Mouse (Mus musculus): ENCODE data around the gene Oaz1. TPM values are rescaled to one million over a fixed set of nuclear protein-coding genes. Genes with fewer than 3 reads are reported as not detected.
"Not testable (repeated sequence)": the region's sequence is repeated elsewhere in the genome, so short reads cannot be mapped to it uniquely, and the experiment has no call there.

Gene Oaz1
- polyA plus RNA-seq, 1 experiment from 2014 or later: 1,173 TPM

GRCm38 (mm10) chr10:80817955-80818354 is 8.5 kb upstream of the Oaz1 start:
- not testable (repeated sequence) for H3K4me1 ChIP-seq (replicated peaks); H3K4me3 ChIP-seq; H3K9ac ChIP-seq; H3K27me3 ChIP-seq; H3K4me2 ChIP-seq; H3K9me3 ChIP-seq; ATAC-seq (ENCODE audit: low read depth); H3K36me3 ChIP-seq; H3K27ac ChIP-seq (replicated peaks)
- 79% methylated on average over 7 of the region's 7 CpGs for WGBS

- Histone ChIP-seq H3K27me3 (no peaks in the 10 kb centered on the region), H3K4me3 (no peak overlapping the region), H3K27ac (replicated peaks) (no peak overlapping the region), H3K36me3 (no peaks in the 10 kb centered on the region), H3K9me3 (no peaks in the 10 kb centered on the region), H3K9ac (no peak overlapping the region), H3K4me2 (no peak overlapping the region), H3K4me1 (replicated peaks) (no peaks in the 10 kb centered on the region)
- ATAC-seq (ENCODE audit: low read depth): no peak
- 53% methylated on average over 6 of the region's 6 CpGs for WGBS
Observed at GRCm38 (mm10) chr10:80818599-80819281, 7.7 kb upstream of the Oaz1 start.

- ATAC-seq (ENCODE audit: low read depth): no peak
- 63% methylated on average over 3 of the region's 3 CpGs for WGBS
- Histone ChIP-seq H3K4me3 (no peak overlapping the region), H3K9me3 (no peaks in the 10 kb centered on the region), H3K27me3 (no peaks in the 10 kb centered on the region), H3K36me3 (no peaks in the 10 kb centered on the region), H3K9ac (no peak overlapping the region), H3K27ac (replicated peaks) (no peak overlapping the region), H3K4me1 (replicated peaks) (no peaks in the 10 kb centered on the region), H3K4me2 (no peak overlapping the region)
Observed at GRCm38 (mm10) chr10:80819406-80819805, 7.0 kb upstream of the Oaz1 start.

- no peaks in the 10 kb centered on the region for H3K4me1 ChIP-seq (replicated peaks)
- no peak overlapping the region for H3K4me2 ChIP-seq
- 34% methylated on average over 2 of the region's 2 CpGs for WGBS
- H3K9ac ChIP-seq: no peak overlapping the region
- H3K27me3 ChIP-seq: no peaks in the 10 kb centered on the region
- no peak overlapping the region for H3K4me3 ChIP-seq
- H3K36me3 ChIP-seq: no peaks in the 10 kb centered on the region
- no peak for ATAC-seq (ENCODE audit: low read depth)
- H3K9me3 ChIP-seq: no peaks in the 10 kb centered on the region
- H3K27ac ChIP-seq (replicated peaks): no peak overlapping the region
Observed at GRCm38 (mm10) chr10:80821991-80822390, 4.5 kb upstream of the Oaz1 start.

- ATAC-seq (ENCODE audit: low read depth): no peak
- 86% methylated on average over 5 of the region's 5 CpGs for WGBS
Observed at GRCm38 (mm10) chr10:80822528-80822927, 3.9 kb upstream of the Oaz1 start.

GRCm38 (mm10) chr10:80823316-80823715 is 3.1 kb upstream of the Oaz1 start:
- no peak overlapping the region for H3K4me3 ChIP-seq
- 83% methylated on average over 1 of the region's 1 CpGs for WGBS
- no peak for ATAC-seq (ENCODE audit: low read depth)
- H3K27ac ChIP-seq (replicated peaks): no peak overlapping the region
- no peaks in the 10 kb centered on the region for H3K36me3 ChIP-seq
- H3K4me2 ChIP-seq: no peak overlapping the region
- H3K9ac ChIP-seq: no peak overlapping the region
- H3K9me3 ChIP-seq: no peaks in the 10 kb centered on the region
- H3K27me3 ChIP-seq: no peaks in the 10 kb centered on the region
- H3K4me1 ChIP-seq (replicated peaks): peaks cover 10% of the 10 kb centered on the region

More at GRCm38 (mm10) chr10:80822528-80822927, 3.9 kb upstream of the Oaz1 start:
- Histone ChIP-seq H3K4me2 (no peak overlapping the region), H3K4me1 (replicated peaks) (peaks cover 2% of the 10 kb centered on the region), H3K9ac (no peak overlapping the region), H3K27ac (replicated peaks) (no peak overlapping the region), H3K36me3 (no peaks in the 10 kb centered on the region), H3K4me3 (no peak overlapping the region), H3K27me3 (no peaks in the 10 kb centered on the region), H3K9me3 (no peaks in the 10 kb centered on the region)

GRCm38 (mm10) chr10:80823847-80824643 is 2.4 kb upstream of the Oaz1 start:
- Histone ChIP-seq H3K4me2 (no peak overlapping the region), H3K9ac (no peak overlapping the region), H3K9me3 (no peaks in the 10 kb centered on the region), H3K4me3 (no peak overlapping the region), H3K4me1 (replicated peaks) (peaks cover 15% of the 10 kb centered on the region), H3K27ac (replicated peaks) (no peak overlapping the region), H3K27me3 (no peaks in the 10 kb centered on the region), H3K36me3 (peaks cover 4% of the 10 kb centered on the region)
- 68% methylated on average over 8 of the region's 8 CpGs for WGBS
- no peak for ATAC-seq (ENCODE audit: low read depth)

GRCm38 (mm10) chr10:80824827-80825226 is 1.6 kb upstream of the Oaz1 start:
- H3K27me3 ChIP-seq: no peaks in the 10 kb centered on the region
- no peak overlapping the region for H3K4me2 ChIP-seq
- H3K9me3 ChIP-seq: no peaks in the 10 kb centered on the region
- peaks cover 12% of the 10 kb centered on the region for H3K36me3 ChIP-seq
- no peak overlapping the region for H3K9ac ChIP-seq
- no peak overlapping the region for H3K4me3 ChIP-seq
- H3K4me1 ChIP-seq (replicated peaks): peaks cover 22% of the 10 kb centered on the region
- ATAC-seq (ENCODE audit: low read depth): no peak
- no peak overlapping the region for H3K27ac ChIP-seq (replicated peaks)
- 77% methylated on average over 2 of the region's 2 CpGs for WGBS

- Histone ChIP-seq H3K36me3 (peaks cover 26% of the 10 kb centered on the region), H3K4me1 (replicated peaks) (peaks cover 31% of the 10 kb centered on the region), H3K4me3 (peak overlapping the region; percentile 82), H3K27ac (replicated peaks) (peak overlapping the region; percentile 94), H3K9ac (peak overlapping the region; percentile 93), H3K9me3 (no peaks in the 10 kb centered on the region), H3K4me2 (peak overlapping the region; percentile 100), H3K27me3 (no peaks in the 10 kb centered on the region)
- 8% methylated on average over 29 of the region's 29 CpGs for WGBS
- no peak for ATAC-seq (ENCODE audit: low read depth)
Observed at GRCm38 (mm10) chr10:80827063-80827869, 810 bp downstream of the Oaz1 start.

GRCm38 (mm10) chr10:80827870-80828420 is 1.5 kb downstream of the Oaz1 start:
- Histone ChIP-seq H3K4me2 (peak overlapping the region; percentile 100), H3K27me3 (no peaks in the 10 kb centered on the region), H3K4me3 (peak overlapping the region; percentile 82), H3K9ac (peak overlapping the region; percentile 93), H3K36me3 (peaks cover 26% of the 10 kb centered on the region), H3K9me3 (no peaks in the 10 kb centered on the region), H3K4me1 (replicated peaks) (peaks cover 31% of the 10 kb centered on the region), H3K27ac (replicated peaks) (no peak overlapping the region)
- 78% methylated on average over 10 of the region's 10 CpGs for WGBS
- ATAC-seq (ENCODE audit: low read depth): no peak

- Histone ChIP-seq H3K4me1 (replicated peaks) (peaks cover 31% of the 10 kb centered on the region), H3K9ac (0 out of 2 replicates have a peak overlapping the region, but pooled peaks have one; percentile 93), H3K4me3 (peak overlapping the region; percentile 82), H3K36me3 (peaks cover 26% of the 10 kb centered on the region), H3K4me2 (peak overlapping the region; percentile 100)
- H3K9me3 ChIP-seq; H3K27me3 ChIP-seq; ATAC-seq (ENCODE audit: low read depth); H3K27ac ChIP-seq (replicated peaks): not testable (repeated sequence)
- 86% methylated on average over 9 of the region's 9 CpGs for WGBS
Observed at GRCm38 (mm10) chr10:80828587-80828986, 2.1 kb downstream of the Oaz1 start.

Data from neural tube, embryonic 13.5 days (tissue).